ENCODE assay signal across 11 mouse cellular contexts in genomic region chr11:88330799-88331198, GRCm38 (mm10). TPM values are rescaled to one million over a fixed set of nuclear protein-coding genes. Genes with fewer than 3 reads are reported as not detected.
DNase-seq lines count a peak whose midpoint lies in the region; ATAC-seq and TF ChIP-seq lines count a peak whose summit lies in the region.
"Had no signal": no experiment of that assay in that cellular context is flagged by ENCODE, and none has a peak within 500 bp of the region (broad histone marks: within the 10 kb centered on the region; RNA-seq: fewer than 3 reads in every experiment).

No protein-coding gene starts in this region.

- no peak overlapping the region for H3K4me3 ChIP-seq in heart, embryonic 15.5 days
- no peak overlapping the region for H3K4me3 ChIP-seq in limb, embryonic 15.5 days
- no peak overlapping the region for H3K4me3 ChIP-seq in thymus, adult 2 months (ENCODE audit: control insufficient read depth, insufficient read depth, low read length)
- H3K4me3 ChIP-seq: left cerebral cortex, adult 2 months had no signal

- H3K4me1 ChIP-seq in heart, embryonic 15.5 days (replicated peaks): peaks cover 44% of the 10 kb centered on the region
- H3K4me1 ChIP-seq in limb, embryonic 15.5 days: peaks cover 37% of the 10 kb centered on the region
- no peaks in the 10 kb centered on the region for H3K4me1 ChIP-seq in thymus, adult 2 months (replicated peaks; ENCODE audit: control insufficient read depth, insufficient read depth, low read length)

- no peak for TF ChIP-seq POLR2A in thymus, adult 2 months (IDR thresholded peaks at IDR 0.05; ENCODE audit: control insufficient read depth, extremely low read depth, insufficient read depth, low read length, poor library complexity)

- DNase-seq in frontal cortex, postnatal 14 days (ENCODE audit: low spot score in 2 of 2): peak; percentile 16 to 20
- DNase-seq in adrenal gland, adult 18-20 months (ENCODE audit: low spot score in 2 of 2): peak; percentile 52
- peak; percentile 29 for DNase-seq in ovary, postnatal 10 days (ENCODE audit: low spot score)
- no peak for DNase-seq in thymus, adult 2 months

- H3K9me3 ChIP-seq in heart, embryonic 15.5 days (replicated peaks): no peaks in the 10 kb centered on the region
- no peaks in the 10 kb centered on the region for H3K9me3 ChIP-seq in limb, embryonic 15.5 days

- H3K36me3 ChIP-seq in heart, embryonic 15.5 days: no peaks in the 10 kb centered on the region
- H3K36me3 ChIP-seq in limb, embryonic 15.5 days: no peaks in the 10 kb centered on the region
- H3K36me3 ChIP-seq in thymus, adult 2 months (ENCODE audit: control insufficient read depth, insufficient read depth, low read length): no peaks in the 10 kb centered on the region

- H3K4me2 ChIP-seq in heart, embryonic 15.5 days: no peak overlapping the region
- no peak overlapping the region for H3K4me2 ChIP-seq in limb, embryonic 15.5 days

- H3K9ac ChIP-seq in heart, embryonic 15.5 days: no peak overlapping the region
- H3K9ac ChIP-seq in limb, embryonic 15.5 days: no peak overlapping the region

- 0 out of 2 replicates have a peak overlapping the region, but pooled peaks have one; percentile 25 for H3K27ac ChIP-seq in heart, embryonic 15.5 days
- H3K27ac ChIP-seq in limb, embryonic 15.5 days: 0 out of 2 replicates have a peak overlapping the region, but pooled peaks have one; percentile 6
- H3K27ac ChIP-seq in thymus, adult 2 months (ENCODE audit: control insufficient read depth, insufficient read depth, low read length): no peak overlapping the region
- H3K27ac ChIP-seq: left cerebral cortex, adult 2 months had no signal

- TF ChIP-seq CTCF in thymus, adult 2 months (IDR thresholded peaks at IDR 0.05; ENCODE audit: borderline replicate concordance, control insufficient read depth, extremely low read depth, insufficient read depth, low read length, poor library complexity): no peak

- no peaks in the 10 kb centered on the region for H3K27me3 ChIP-seq in heart, embryonic 15.5 days
- no peaks in the 10 kb centered on the region for H3K27me3 ChIP-seq in limb, embryonic 15.5 days
- H3K27me3 ChIP-seq in thymus, adult 2 months (ENCODE audit: control insufficient read depth, insufficient read depth, low read length): no peaks in the 10 kb centered on the region

- no peak for ATAC-seq in frontal cortex, adult (ENCODE audit: low TSS enrichment)
- peak; percentile 72 for ATAC-seq in heart, embryonic 15.5 days (replicated peaks; ENCODE audit: insufficient number of reproducible peaks, insufficient read depth, low FRiP score, low read depth)
- ATAC-seq in limb, embryonic 15.5 days (ENCODE audit: insufficient number of reproducible peaks, low FRiP score, low TSS enrichment, low read depth): no peak
- no peak for ATAC-seq in cerebellum, adult (ENCODE audit: insufficient number of reproducible peaks, low FRiP score, low TSS enrichment)

- 19% methylated on average over 11 of the region's 11 CpGs for WGBS in heart, embryonic 15.5 days
- 43% methylated on average over 11 of the region's 11 CpGs for WGBS in limb, embryonic 15.5 days
- WGBS in thymus, adult 2 months: 87% methylated on average over 11 of the region's 11 CpGs

RNA-seq across cellular contexts. Expression of gene Ccdc182, which starts 36.9 kb away (rescaled TPM):
- total RNA-seq in adrenal gland, adult 18-20 months (2021): not detected
- polyA plus RNA-seq in heart, embryonic 15.5 days (2015; fragmentation: Nextera tagmentation; extraction: Ambion mirVana): not detected in 2 replicates
- not detected in 2 replicates for polyA plus RNA-seq in limb, embryonic 15.5 days (2015; fragmentation: Nextera tagmentation; extraction: Ambion mirVana)
- not detected in 2 replicates for polyA plus RNA-seq in thymus, adult 2 months (2012; rRNA removed)
- total RNA-seq: left cerebral cortex, adult 2 months had no signal
- polyA plus RNA-seq: cortical plate, adult 2 months; small intestine, adult 2 months had no signal
